Mouse (Mus musculus) G1E (cell line): ENCODE measurements around the gene Dhdds. TPM values are rescaled to one million over a fixed set of nuclear protein-coding genes. Genes with fewer than 3 reads are reported as not detected.

Source experiments
- ATAC-seq: 2 replicates; pipeline ENCODE4 v1.8.0; 2016; ENCODE audit warnings: mild to moderate bottlenecking; ENCODE audit not compliant: insufficient number of reproducible peaks, poor library complexity, low FRiP score, severe bottlenecking; ENCODE audit errors: extremely low read depth
- DNase-seq: peaks from one replicate; pipeline ENCODE4 v3.0.0; 2012; ENCODE audit warnings: low spot score
- H3K27me3 ChIP-seq: 2 replicates; pipeline ENCODE4 v1.6.1; 2012; ENCODE audit warnings: mild to moderate bottlenecking, low read length, inconsistent platforms; ENCODE audit not compliant: insufficient read depth
- H3K36me3 ChIP-seq: replicated peaks from 2 replicates; pipeline ENCODE3; 2012; ENCODE audit warnings: mild to moderate bottlenecking, inconsistent platforms
- H3K4me1 ChIP-seq: 2 replicates; pipeline ENCODE4 v1.6.1; 2012; ENCODE audit warnings: low read depth, low read length, inconsistent platforms, mixed read lengths; ENCODE audit not compliant: insufficient read depth
- H3K4me3 ChIP-seq: 2 replicates; pipeline ENCODE4 v1.5.1; 2012; ENCODE audit warnings: low read depth, mild to moderate bottlenecking, inconsistent platforms, low read length, moderate library complexity, mixed read lengths
- H3K9me3 ChIP-seq: replicated peaks from 2 replicates; pipeline ENCODE4 v1.6.1; 2012; ENCODE audit warnings: inconsistent platforms
- CTCF ChIP-seq: IDR thresholded peaks from 2 replicates; pipeline ENCODE4 v1.5.1; 2012; ENCODE audit warnings: low read depth, low read length, inconsistent platforms, mixed read lengths
- GATA1 ChIP-seq: IDR thresholded peaks from 2 replicates; pipeline ENCODE4 v1.6.1; 2012; ENCODE audit warnings: borderline replicate concordance, low read length, inconsistent platforms, mixed read lengths
- GATA2 ChIP-seq: IDR thresholded peaks from 2 replicates; pipeline ENCODE4 v1.6.1; 2012; ENCODE audit warnings: low read depth, low read length, inconsistent platforms, borderline replicate concordance
- POLR2AphosphoS5 ChIP-seq: IDR thresholded peaks from 2 replicates; pipeline ENCODE4 v1.6.1; 2012; ENCODE audit warnings: low read depth, low read length, inconsistent platforms; ENCODE audit not compliant: insufficient replicate concordance
- TAL1 ChIP-seq: conservative IDR thresholded peaks from 2 replicates; pipeline ENCODE4 v1.6.1; 2012; ENCODE audit warnings: low read depth, low read length, inconsistent platforms, mixed read lengths
- polyA plus RNA-seq: library from polyadenylated mRNA; stranded (reverse); fragments of >175 nt; gene quantifications from 2 replicates; pipeline ENCODE4 v1.2.3, GENCODE M21; 2012
- total RNA-seq, 2 experiments: library from RNA; stranded (forward) in 1 of 2; stranded (reverse) in 1 of 2; fragments of 200-1000 nt in 1 of 2; fragments of >200 nt in 1 of 2; fragmentation: Nextera tagmentation in 1 of 2; gene quantifications; 2 replicates each; pipeline ENCODE4 v1.2.3; 2014 to 2017

The Dhdds gene
- total and polyA plus RNA-seq, 3 experiments = 12.5 to 21.7 (median 14.9) TPM

- Histone ChIP-seq H3K27me3 (peaks cover 18% of the 10 kb centered on the region), H3K4me3 (no peak overlapping the region)
- ATAC-seq = no peak
These were observed 5.1 kb upstream of the Dhdds start for GRCm38 (mm10) chr4:134005581-134006358.

GRCm38 (mm10) chr4:134002903-134003302 is 2.2 kb upstream of the Dhdds start:
- H3K27me3 ChIP-seq = peaks cover 14% of the 10 kb centered on the region
- H3K4me1 ChIP-seq = peaks cover 16% of the 10 kb centered on the region
- no peaks in the 10 kb centered on the region for H3K9me3 ChIP-seq
- DNase-seq (no peak), ATAC-seq (no peak)
- no peak for TF ChIP-seq POLR2AphosphoS5
- no peak for TF ChIP-seq GATA1
- no peak for TF ChIP-seq TAL1
- no peak for TF ChIP-seq CTCF
- TF ChIP-seq GATA2 = no peak
- H3K4me3 ChIP-seq = no peak overlapping the region
- H3K36me3 ChIP-seq = peaks cover 14% of the 10 kb centered on the region

More at GRCm38 (mm10) chr4:134005581-134006358, 5.1 kb upstream of the Dhdds start:
- DNase-seq = no peak
- TF ChIP-seq GATA1 (no peak), TAL1 (no peak), CTCF (no peak), POLR2AphosphoS5 (no peak), GATA2 (no peak)
- H3K4me1 ChIP-seq = peaks cover 11% of the 10 kb centered on the region; the same call in 1 of the 2 replicates
- H3K9me3 ChIP-seq = no peaks in the 10 kb centered on the region
- no peaks in the 10 kb centered on the region for H3K36me3 ChIP-seq

- no peak for TF ChIP-seq CTCF
- TF ChIP-seq GATA2 = no peak
- no peak for TF ChIP-seq TAL1
- TF ChIP-seq GATA1 = no peak
- TF ChIP-seq POLR2AphosphoS5 = no peak
- peaks cover 16% of the 10 kb centered on the region for H3K4me1 ChIP-seq
- peaks cover 14% of the 10 kb centered on the region for H3K27me3 ChIP-seq
- peaks cover 20% of the 10 kb centered on the region for H3K36me3 ChIP-seq
- H3K9me3 ChIP-seq = no peaks in the 10 kb centered on the region
- DNase-seq = no peak
- ATAC-seq = no peak
- no peak overlapping the region for H3K4me3 ChIP-seq
These were observed 1.5 kb upstream of the Dhdds start for GRCm38 (mm10) chr4:134002246-134002645.

GRCm38 (mm10) chr4:134001710-134002109 is 992 bp upstream of the Dhdds start:
- ATAC-seq (no peak), DNase-seq (no peak)
- peaks cover 14% of the 10 kb centered on the region for H3K27me3 ChIP-seq
- TF ChIP-seq CTCF (no peak), GATA2 (no peak), POLR2AphosphoS5 (no peak), GATA1 (no peak), TAL1 (no peak)
- H3K9me3 ChIP-seq = no peaks in the 10 kb centered on the region
- H3K4me1 ChIP-seq = peaks cover 16% of the 10 kb centered on the region
- H3K36me3 ChIP-seq = peaks cover 25% of the 10 kb centered on the region
- H3K4me3 ChIP-seq = no peak overlapping the region

- H3K36me3 ChIP-seq = peaks cover 92% of the 10 kb centered on the region
- H3K27me3 ChIP-seq = no peaks in the 10 kb centered on the region
- no peak for ATAC-seq
- no peak for DNase-seq
- H3K4me1 ChIP-seq = peaks cover 3% of the 10 kb centered on the region
- H3K9me3 ChIP-seq = no peaks in the 10 kb centered on the region
- no peak overlapping the region for H3K4me3 ChIP-seq
- TF ChIP-seq CTCF (no peak), TAL1 (no peak), GATA2 (no peak), POLR2AphosphoS5 (no peak), GATA1 (no peak)
These were observed 6.0 kb downstream of the Dhdds start for GRCm38 (mm10) chr4:133994697-133995096.

GRCm38 (mm10) chr4:133991087-133991660 is 9.5 kb downstream of the Dhdds start:
- no peak for TF ChIP-seq TAL1
- TF ChIP-seq CTCF = no peak
- no peak for TF ChIP-seq POLR2AphosphoS5
- TF ChIP-seq GATA1 = no peak
- no peak for TF ChIP-seq GATA2
- no peak overlapping the region for H3K4me3 ChIP-seq
- no peaks in the 10 kb centered on the region for H3K27me3 ChIP-seq
- peaks cover 4% of the 10 kb centered on the region; the same call in 1 of the 2 replicates for H3K4me1 ChIP-seq
- DNase-seq (no peak), ATAC-seq (no peak)
- peaks cover 89% of the 10 kb centered on the region for H3K36me3 ChIP-seq
- H3K9me3 ChIP-seq = no peaks in the 10 kb centered on the region
